Mouse (Mus musculus) bone marrow macrophage, adult 2 months (primary cell): ENCODE data around the gene Lemd2.

Source experiments
- CTCF ChIP-seq: IDR thresholded peaks from 2 replicates; pipeline ENCODE4 v1.5.1; 2012; ENCODE audit warnings: low read depth, mild to moderate bottlenecking, low read length, moderate library complexity
- POLR2A ChIP-seq: IDR thresholded peaks from 2 replicates; pipeline ENCODE4 v1.6.1; 2012; ENCODE audit warnings: mild to moderate bottlenecking, low read depth, low read length, borderline replicate concordance

GRCm38 (mm10) chr17:27238637-27239036 is 34.4 kb upstream of the Lemd2 start:
- TF ChIP-seq POLR2A (no peak), CTCF (no peak)
